Mouse (Mus musculus) right cerebral cortex, adult 18-20 months (tissue): ENCODE results near the gene Rps27a.

ENCODE experiments used
- DNase-seq: peaks from one replicate; pipeline ENCODE4 v3.0.0; 2022; ENCODE audit warnings: mixed read lengths

Gene Rps27a

DNA sequence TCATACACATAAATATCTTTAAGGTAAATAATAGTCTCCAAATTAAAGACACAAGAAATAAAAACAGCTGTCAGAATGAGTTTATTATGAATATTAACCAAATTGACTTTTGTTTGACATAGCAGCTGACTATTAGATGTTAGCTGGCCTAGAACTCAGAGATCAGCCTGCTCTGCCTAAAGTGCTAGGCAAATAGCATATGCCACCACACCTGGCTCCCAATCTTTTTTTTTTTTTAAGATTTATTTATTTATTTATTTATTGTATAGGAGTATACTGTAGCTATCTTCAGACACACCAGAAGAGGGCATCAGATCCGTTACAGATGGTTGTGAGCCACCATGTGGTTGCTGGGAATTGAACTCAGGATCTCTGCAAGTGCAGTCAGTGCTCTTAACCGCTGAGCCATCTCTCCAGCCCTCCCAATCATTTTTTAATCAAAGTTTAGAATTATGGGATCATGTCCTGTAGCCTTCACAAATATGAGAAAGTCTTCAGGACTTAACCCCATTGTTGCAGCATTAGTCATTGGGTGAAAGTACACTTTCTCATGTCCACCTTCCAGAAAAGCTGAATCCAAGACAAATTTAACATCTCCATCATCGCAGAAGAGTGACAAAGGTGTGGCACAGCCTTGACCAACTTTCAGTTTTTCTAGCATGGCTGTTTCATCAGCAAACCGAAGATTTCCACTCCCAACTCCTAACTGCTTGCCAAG lies 34.9 kb downstream of the Rps27a start:
- DNase-seq: no peak

DNA sequence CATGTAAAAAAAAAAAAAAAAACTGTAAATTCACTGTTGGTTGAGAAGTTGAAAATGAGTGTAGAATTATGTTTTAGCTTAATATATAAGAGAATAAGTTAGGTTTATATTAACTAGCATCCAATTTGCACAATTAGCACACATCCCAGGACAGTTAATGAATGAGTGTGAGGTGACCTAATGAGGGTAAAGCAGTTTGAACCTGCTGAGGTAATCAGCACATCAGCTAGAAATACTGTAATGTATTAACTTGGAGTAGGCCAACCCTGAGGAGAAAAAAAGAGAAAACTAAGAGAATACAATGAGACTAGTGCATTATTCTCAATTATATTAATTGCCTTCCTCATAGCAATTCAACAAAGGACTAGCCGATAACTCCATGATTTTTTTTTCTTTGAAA lies 38.5 kb downstream of the Rps27a start:
- DNase-seq: no peak

GRCm38 (mm10) chr11:29504899-29505625 lies 42.8 kb downstream of the Rps27a start:
- no peak for DNase-seq

DNA sequence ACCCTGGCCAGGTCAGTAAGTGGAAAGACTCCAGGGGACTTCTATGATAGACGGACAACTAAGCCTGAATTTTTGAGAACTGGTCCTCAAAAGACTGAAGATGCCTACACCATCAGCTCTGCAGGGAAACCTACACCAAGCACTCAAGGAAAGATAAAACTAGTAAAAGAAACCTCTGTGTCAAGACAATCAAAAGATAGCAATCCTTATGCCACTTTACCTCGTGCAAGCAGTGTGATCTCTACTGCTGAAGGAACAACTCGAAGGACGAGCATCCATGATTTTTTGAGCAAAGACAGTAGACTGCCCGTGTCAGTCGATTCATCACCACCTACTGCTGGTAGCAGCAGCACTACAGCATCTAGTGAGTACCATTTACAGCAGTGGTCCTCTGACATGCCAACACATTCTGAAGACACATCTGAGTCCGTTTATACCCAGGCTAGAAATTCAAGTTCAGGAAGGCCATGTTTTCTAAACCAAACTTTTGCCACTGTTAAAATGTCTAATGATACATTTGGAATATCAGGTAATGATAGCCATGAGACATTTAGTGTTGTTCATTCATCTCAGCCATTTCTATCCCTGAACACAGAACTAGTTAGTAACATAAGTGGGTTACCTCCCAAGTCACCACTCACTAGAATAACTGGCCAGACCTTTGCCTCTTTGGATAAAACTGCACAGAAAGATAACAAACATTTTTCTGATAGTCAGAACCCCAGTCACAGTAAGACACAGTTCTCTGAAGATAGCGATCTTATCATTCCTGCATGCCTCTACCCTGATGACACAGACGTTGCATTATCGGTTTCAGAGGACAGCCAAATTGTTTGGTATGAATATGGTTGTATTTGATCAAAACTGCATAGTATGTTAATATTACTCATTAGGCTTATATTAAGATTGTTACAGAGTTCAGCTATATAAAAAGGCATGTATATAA lies 43.7 kb downstream of the Rps27a start:
- DNase-seq: no peak

GRCm38 (mm10) chr11:29496962-29497361 lies 50.9 kb downstream of the Rps27a start:
- no peak for DNase-seq
